Mouse (Mus musculus): ENCODE measurements around the gene Irf8. TPM values are rescaled to one million over a fixed set of nuclear protein-coding genes. Genes with fewer than 3 reads are reported as not detected.

Gene Irf8
- polyA plus RNA-seq, 1 experiment = 0.12 TPM

GRCm38 (mm10) chr8:120768454-120769218 lies 32.5 kb downstream of the Irf8 start:
- Histone ChIP-seq H3K4me1 (ENCODE audit: control insufficient read depth) (no peaks in the 10 kb centered on the region), H3K9me3 (ENCODE audit: control insufficient read depth, low read length) (no peaks in the 10 kb centered on the region), H3K27me3 (ENCODE audit: control insufficient read depth) (no peaks in the 10 kb centered on the region), H3K36me3 (ENCODE audit: control insufficient read depth) (no peaks in the 10 kb centered on the region), H3K4me3 (replicated peaks) (no peak overlapping the region)
- TF ChIP-seq TAL1 (IDR thresholded peaks at IDR 0.05; ENCODE audit: low read length) = no peak
- TF ChIP-seq GATA1 (IDR thresholded peaks at IDR 0.05; ENCODE audit: low read length) = no peak

- H3K9me3 ChIP-seq (ENCODE audit: control insufficient read depth, low read length) = no peaks in the 10 kb centered on the region
- H3K4me3 ChIP-seq (replicated peaks) = no peak overlapping the region
- TF ChIP-seq TAL1 (IDR thresholded peaks at IDR 0.05; ENCODE audit: low read length) (no peak), GATA1 (IDR thresholded peaks at IDR 0.05; ENCODE audit: low read length) (no peak)
- no peaks in the 10 kb centered on the region for H3K4me1 ChIP-seq (ENCODE audit: control insufficient read depth)
- no peaks in the 10 kb centered on the region for H3K36me3 ChIP-seq (ENCODE audit: control insufficient read depth)
- H3K27me3 ChIP-seq (ENCODE audit: control insufficient read depth) = no peaks in the 10 kb centered on the region
These were observed 41.0 kb downstream of the Irf8 start for GRCm38 (mm10) chr8:120777184-120777583.

- H3K9me3 ChIP-seq (ENCODE audit: control insufficient read depth, low read length) = no peaks in the 10 kb centered on the region
- no peaks in the 10 kb centered on the region for H3K27me3 ChIP-seq (ENCODE audit: control insufficient read depth)
- no peaks in the 10 kb centered on the region for H3K4me1 ChIP-seq (ENCODE audit: control insufficient read depth)
These were observed 41.6 kb downstream of the Irf8 start for GRCm38 (mm10) chr8:120777732-120778131.

GRCm38 (mm10) chr8:120779106-120779505 lies 42.9 kb downstream of the Irf8 start:
- Histone ChIP-seq H3K27me3 (ENCODE audit: control insufficient read depth) (no peaks in the 10 kb centered on the region), H3K4me3 (replicated peaks) (no peak overlapping the region), H3K36me3 (ENCODE audit: control insufficient read depth) (no peaks in the 10 kb centered on the region), H3K4me1 (ENCODE audit: control insufficient read depth) (no peaks in the 10 kb centered on the region), H3K9me3 (ENCODE audit: control insufficient read depth, low read length) (no peaks in the 10 kb centered on the region)
- TF ChIP-seq TAL1 (IDR thresholded peaks at IDR 0.05; ENCODE audit: low read length) = no peak
- no peak for TF ChIP-seq GATA1 (IDR thresholded peaks at IDR 0.05; ENCODE audit: low read length)

More at GRCm38 (mm10) chr8:120777732-120778131, 41.6 kb downstream of the Irf8 start:
- TF ChIP-seq TAL1 (IDR thresholded peaks at IDR 0.05; ENCODE audit: low read length) (no peak), GATA1 (IDR thresholded peaks at IDR 0.05; ENCODE audit: low read length) (no peak)
- Histone ChIP-seq H3K4me3 (replicated peaks) (no peak overlapping the region), H3K36me3 (ENCODE audit: control insufficient read depth) (no peaks in the 10 kb centered on the region)

GRCm38 (mm10) chr8:120783781-120784180 lies 47.6 kb downstream of the Irf8 start:
- Histone ChIP-seq H3K27me3 (ENCODE audit: control insufficient read depth) (no peaks in the 10 kb centered on the region), H3K4me1 (ENCODE audit: control insufficient read depth) (no peaks in the 10 kb centered on the region), H3K9me3 (ENCODE audit: control insufficient read depth, low read length) (no peaks in the 10 kb centered on the region), H3K4me3 (replicated peaks) (no peak overlapping the region), H3K36me3 (ENCODE audit: control insufficient read depth) (no peaks in the 10 kb centered on the region)
- TF ChIP-seq TAL1 (IDR thresholded peaks at IDR 0.05; ENCODE audit: low read length) (no peak), GATA1 (IDR thresholded peaks at IDR 0.05; ENCODE audit: low read length) (no peak)

- no peak overlapping the region for H3K4me3 ChIP-seq (replicated peaks)
- H3K9me3 ChIP-seq (ENCODE audit: control insufficient read depth, low read length) = no peaks in the 10 kb centered on the region
- TF ChIP-seq GATA1 (IDR thresholded peaks at IDR 0.05; ENCODE audit: low read length) = no peak
- H3K4me1 ChIP-seq (ENCODE audit: control insufficient read depth) = no peaks in the 10 kb centered on the region
- no peaks in the 10 kb centered on the region for H3K36me3 ChIP-seq (ENCODE audit: control insufficient read depth)
- H3K27me3 ChIP-seq (ENCODE audit: control insufficient read depth) = no peaks in the 10 kb centered on the region
These were observed 50.6 kb downstream of the Irf8 start for GRCm38 (mm10) chr8:120786753-120787152.

- H3K4me3 ChIP-seq (replicated peaks) = no peak overlapping the region
- H3K4me1 ChIP-seq (ENCODE audit: control insufficient read depth) = no peaks in the 10 kb centered on the region
- no peaks in the 10 kb centered on the region for H3K9me3 ChIP-seq (ENCODE audit: control insufficient read depth, low read length)
- TF ChIP-seq TAL1 (IDR thresholded peaks at IDR 0.05; ENCODE audit: low read length) (no peak), GATA1 (IDR thresholded peaks at IDR 0.05; ENCODE audit: low read length) (no peak)
- no peaks in the 10 kb centered on the region for H3K27me3 ChIP-seq (ENCODE audit: control insufficient read depth)
- H3K36me3 ChIP-seq (ENCODE audit: control insufficient read depth) = no peaks in the 10 kb centered on the region
These were observed 51.5 kb downstream of the Irf8 start for GRCm38 (mm10) chr8:120787631-120788030.

- H3K4me3 ChIP-seq (replicated peaks) = no peak overlapping the region
- no peaks in the 10 kb centered on the region for H3K36me3 ChIP-seq (ENCODE audit: control insufficient read depth)
- H3K4me1 ChIP-seq (ENCODE audit: control insufficient read depth) = no peaks in the 10 kb centered on the region
- no peaks in the 10 kb centered on the region for H3K27me3 ChIP-seq (ENCODE audit: control insufficient read depth)
- TF ChIP-seq GATA1 (IDR thresholded peaks at IDR 0.05; ENCODE audit: low read length) (no peak), TAL1 (IDR thresholded peaks at IDR 0.05; ENCODE audit: low read length) (no peak)
- no peaks in the 10 kb centered on the region for H3K9me3 ChIP-seq (ENCODE audit: control insufficient read depth, low read length)
These were observed 56.6 kb downstream of the Irf8 start for GRCm38 (mm10) chr8:120792710-120793109.

- Histone ChIP-seq H3K27me3 (ENCODE audit: control insufficient read depth) (peaks cover 5% of the 10 kb centered on the region; the same call in 1 of the 2 replicates), H3K36me3 (ENCODE audit: control insufficient read depth) (no peaks in the 10 kb centered on the region), H3K4me3 (replicated peaks) (no peak overlapping the region), H3K9me3 (ENCODE audit: control insufficient read depth, low read length) (no peaks in the 10 kb centered on the region), H3K4me1 (ENCODE audit: control insufficient read depth) (no peaks in the 10 kb centered on the region)
- TF ChIP-seq GATA1 (IDR thresholded peaks at IDR 0.05; ENCODE audit: low read length) = no peak
- no peak for TF ChIP-seq TAL1 (IDR thresholded peaks at IDR 0.05; ENCODE audit: low read length)
These were observed 59.9 kb downstream of the Irf8 start for GRCm38 (mm10) chr8:120795944-120796635.
